Mouse (Mus musculus): ENCODE results near the gene Bbof1.
A peak's percentile ranks its signal among the peaks of the same experiment; 100 is the strongest.

Gene Bbof1

GRCm38 (mm10) chr12:84408819-84409507 lies at the start of gene Bbof1, which contains the start of gene Entpd5:
Gene Bbof1 (plus strand): TSS chr12:84409071.
Gene Entpd5 (minus strand): TSS chr12:84409029.
- DNase-seq (ENCODE audit: low spot score): peak; percentile 84

- DNase-seq (ENCODE audit: low spot score): peak; percentile 77
Measured at GRCm38 (mm10) chr12:84361555-84362489, 47.0 kb upstream of the Bbof1 start, which contains the start of the genes Coq6 and Fam161b. Gene Coq6 (plus strand): TSS chr12:84361657. Gene Fam161b (minus strand): TSS chr12:84361833.

- DNase-seq (ENCODE audit: low spot score): no peak
Measured at GRCm38 (mm10) chr12:84362872-84363271, 46.0 kb upstream of the Bbof1 start.

DNA sequence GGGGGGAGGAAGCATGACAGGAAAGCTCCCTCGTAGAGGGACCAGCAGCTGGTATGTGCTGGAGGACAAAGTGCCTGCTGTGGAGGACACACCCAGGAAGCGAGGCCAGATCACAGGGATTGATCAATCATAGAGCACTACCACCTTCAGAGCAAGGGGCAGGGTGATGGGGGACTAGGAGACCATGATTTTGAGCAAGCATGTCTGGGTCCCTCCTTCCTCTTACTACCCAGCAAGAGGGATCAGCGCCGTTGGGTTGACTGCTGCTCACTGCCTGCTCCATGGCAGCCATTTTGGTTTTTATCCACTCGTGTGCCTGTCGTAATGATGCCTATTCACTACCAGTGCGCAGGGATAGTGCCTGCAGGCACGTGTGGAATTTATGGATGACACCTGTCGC lies 44.6 kb upstream of the Bbof1 start:
- no peak for DNase-seq (ENCODE audit: low spot score)

DNA sequence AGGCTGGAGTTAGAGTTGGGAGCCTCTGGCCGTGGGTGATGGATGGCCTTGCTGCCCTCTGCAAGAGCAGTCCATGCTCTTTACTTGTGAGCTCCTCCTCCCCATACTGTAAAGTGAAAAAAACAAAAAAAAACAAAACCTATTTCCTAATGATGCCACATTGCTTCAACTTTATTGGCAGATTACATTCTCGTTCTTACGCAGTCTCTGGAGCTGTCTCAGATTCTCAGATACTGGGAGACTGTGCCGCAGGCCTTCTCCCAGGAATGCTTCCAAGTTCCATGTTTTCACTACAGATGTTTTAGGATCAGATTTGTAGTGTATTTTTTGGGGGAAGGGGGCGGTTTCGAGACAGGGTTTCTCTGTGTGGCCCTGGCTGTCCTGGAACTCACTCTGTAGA lies 43.7 kb upstream of the Bbof1 start:
- no peak for DNase-seq (ENCODE audit: low spot score)

GRCm38 (mm10) chr12:84366971-84367370 lies 41.9 kb upstream of the Bbof1 start:
- no peak for DNase-seq (ENCODE audit: low spot score)

GRCm38 (mm10) chr12:84371647-84372046 lies 37.2 kb upstream of the Bbof1 start:
- DNase-seq (ENCODE audit: low spot score): no peak

- no peak for DNase-seq (ENCODE audit: low spot score)
Measured at GRCm38 (mm10) chr12:84373831-84374481, 34.9 kb upstream of the Bbof1 start.

DNA sequence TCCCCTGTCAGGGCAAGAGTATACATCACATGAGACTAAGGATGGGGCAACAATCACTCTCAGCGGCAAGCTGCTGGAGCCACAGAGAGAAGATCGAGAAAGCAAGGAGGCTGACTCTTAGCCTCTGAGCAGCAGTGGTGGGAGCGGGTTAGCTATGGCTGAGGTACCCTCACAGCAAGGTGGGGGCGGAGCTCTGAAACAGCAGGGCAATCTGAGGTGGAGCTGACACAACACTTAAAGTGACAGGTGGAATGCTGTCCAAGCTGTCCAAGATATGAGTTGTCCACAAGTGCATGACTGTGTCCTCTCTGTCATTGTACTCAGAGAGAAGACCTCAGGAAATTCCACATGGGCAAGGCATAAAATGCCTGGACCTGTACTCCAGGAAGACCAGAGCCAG lies 26.5 kb upstream of the Bbof1 start:
- DNase-seq (ENCODE audit: low spot score): no peak

GRCm38 (mm10) chr12:84384644-84385081 lies 24.2 kb upstream of the Bbof1 start:
- no peak for DNase-seq (ENCODE audit: low spot score)

DNA sequence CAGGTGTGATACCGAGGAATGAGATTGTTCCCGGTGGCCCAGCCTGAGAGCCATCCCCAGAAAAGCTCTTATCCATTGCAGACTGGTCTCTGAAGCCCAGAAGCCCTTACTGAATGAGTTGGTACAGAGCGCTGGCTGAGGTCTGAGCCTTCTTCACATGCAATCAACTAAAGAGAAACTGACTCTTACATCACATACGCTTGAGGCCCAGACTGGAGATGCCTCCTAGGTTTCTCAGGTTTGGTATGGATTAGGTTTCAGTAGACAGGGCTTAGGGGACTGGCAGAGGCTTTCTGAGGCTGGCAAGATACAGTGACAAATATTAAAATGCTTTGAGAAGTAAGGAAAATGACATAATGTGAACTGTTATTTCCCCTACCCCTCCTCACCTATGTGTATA lies 23.5 kb upstream of the Bbof1 start:
- no peak for DNase-seq (ENCODE audit: low spot score)

DNA sequence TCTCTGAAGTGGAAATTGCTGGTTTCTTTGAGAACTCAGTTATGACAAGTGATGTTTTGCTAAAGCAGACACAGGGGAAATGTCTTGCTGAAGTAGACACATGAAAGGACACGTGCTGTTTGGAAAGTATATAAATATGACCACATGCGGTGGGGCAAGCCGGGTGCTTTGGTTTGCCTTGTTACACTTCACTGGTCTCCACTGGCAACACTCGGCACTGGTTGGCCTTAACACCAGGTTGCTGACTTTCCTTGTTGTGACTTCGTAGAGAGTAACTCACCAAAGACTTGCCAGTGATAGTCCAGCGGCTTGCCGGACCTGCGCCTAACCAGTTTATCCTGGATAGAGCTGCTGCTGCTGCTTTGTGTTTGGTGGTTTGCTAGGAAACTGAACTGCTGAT lies 20.8 kb upstream of the Bbof1 start:
- DNase-seq (ENCODE audit: low spot score): no peak

DNA sequence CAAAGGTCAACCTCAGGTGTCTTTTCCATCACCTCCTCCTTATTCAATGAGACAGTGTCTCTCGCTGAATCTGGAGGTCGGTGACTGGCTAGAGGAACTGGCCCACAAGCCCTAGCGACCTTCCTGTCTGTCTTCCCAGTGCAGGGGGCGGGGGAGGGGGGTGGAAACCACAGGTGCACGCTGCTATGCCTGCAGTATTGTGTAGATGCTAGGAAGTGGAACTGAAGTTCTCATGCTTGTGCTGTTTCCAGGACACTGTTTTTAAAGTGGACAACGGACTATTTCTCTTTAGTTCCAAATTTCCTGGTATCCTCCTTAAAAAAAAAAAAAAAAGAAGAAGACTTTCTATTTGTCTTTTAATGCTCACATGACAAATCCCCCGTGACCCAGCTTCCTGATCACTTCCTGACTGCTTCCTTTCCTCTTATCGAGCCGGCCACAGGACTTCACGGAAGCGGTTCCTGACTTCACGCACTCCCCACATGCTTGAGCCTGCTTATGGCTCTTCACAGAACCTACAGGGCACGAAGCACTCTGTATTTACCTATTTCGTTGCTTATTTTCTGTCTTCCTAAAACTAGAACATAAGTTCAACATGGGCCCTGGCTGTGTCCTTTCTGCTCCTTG lies 20.0 kb upstream of the Bbof1 start:
- no peak for DNase-seq (ENCODE audit: low spot score)

GRCm38 (mm10) chr12:84390336-84390735 lies 18.5 kb upstream of the Bbof1 start:
- DNase-seq (ENCODE audit: low spot score): no peak

DNA sequence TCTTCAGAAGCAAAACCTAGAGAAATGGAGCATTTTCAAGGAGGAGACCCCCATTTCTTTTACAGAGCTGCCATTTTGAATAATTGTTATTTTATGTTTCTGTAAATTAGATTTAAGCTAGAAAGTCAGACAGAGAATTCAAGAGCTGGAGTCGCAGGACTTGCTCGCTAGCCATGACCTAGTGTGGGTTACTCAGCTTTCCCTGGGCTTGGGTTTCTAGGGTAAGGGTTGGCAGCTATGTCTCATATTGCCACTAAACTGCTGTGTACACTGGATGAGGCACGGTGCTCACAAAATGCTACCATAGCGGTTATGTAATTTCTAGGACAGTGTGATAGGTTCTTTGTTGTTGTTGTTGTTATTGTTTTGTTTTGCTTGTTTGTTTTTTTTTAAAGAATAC lies 16.2 kb upstream of the Bbof1 start:
- DNase-seq (ENCODE audit: low spot score): no peak

DNA sequence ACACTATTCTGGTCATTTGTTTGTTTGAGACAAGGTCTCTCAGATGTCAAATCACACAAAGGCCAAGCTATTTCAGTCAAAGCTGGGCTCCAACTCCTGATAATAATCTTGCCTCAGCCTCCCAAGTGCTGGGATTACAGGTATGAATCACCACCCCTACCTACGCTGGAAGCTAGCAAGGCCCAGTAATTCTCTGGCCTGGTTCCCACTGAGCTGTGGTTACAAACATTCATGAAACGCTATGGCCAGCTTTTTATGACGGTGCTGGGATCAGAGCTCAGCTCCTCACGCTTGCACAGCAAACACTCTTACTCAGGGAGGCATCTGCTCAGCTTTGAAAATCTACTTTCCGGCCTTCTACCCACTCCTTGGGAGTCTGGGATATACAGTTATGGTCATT lies 15.0 kb upstream of the Bbof1 start:
- no peak for DNase-seq (ENCODE audit: low spot score)

GRCm38 (mm10) chr12:84396947-84397679 lies 11.8 kb upstream of the Bbof1 start:
- no peak for DNase-seq (ENCODE audit: low spot score)

DNA sequence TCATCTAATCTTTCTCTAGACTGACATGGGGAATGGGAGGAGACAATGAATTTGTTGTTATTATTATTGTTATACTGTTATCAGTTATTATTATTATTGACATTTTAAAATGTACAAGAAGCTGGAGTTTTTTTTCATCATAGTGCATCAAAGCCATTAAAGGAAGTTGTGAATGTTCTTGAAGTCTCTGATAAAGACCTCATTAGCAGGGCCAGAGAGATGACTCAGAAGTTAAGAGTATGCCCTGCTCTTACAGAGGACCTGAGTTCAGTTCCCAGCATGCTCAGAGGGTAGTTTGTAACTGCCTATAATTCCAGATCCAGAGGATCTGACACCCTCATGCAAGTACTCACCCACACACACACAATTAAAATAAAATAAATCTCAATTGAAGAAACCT lies 11.2 kb upstream of the Bbof1 start:
- no peak for DNase-seq (ENCODE audit: low spot score)

- no peak for DNase-seq (ENCODE audit: low spot score)
Measured at GRCm38 (mm10) chr12:84398629-84399028, 10.2 kb upstream of the Bbof1 start.

DNA sequence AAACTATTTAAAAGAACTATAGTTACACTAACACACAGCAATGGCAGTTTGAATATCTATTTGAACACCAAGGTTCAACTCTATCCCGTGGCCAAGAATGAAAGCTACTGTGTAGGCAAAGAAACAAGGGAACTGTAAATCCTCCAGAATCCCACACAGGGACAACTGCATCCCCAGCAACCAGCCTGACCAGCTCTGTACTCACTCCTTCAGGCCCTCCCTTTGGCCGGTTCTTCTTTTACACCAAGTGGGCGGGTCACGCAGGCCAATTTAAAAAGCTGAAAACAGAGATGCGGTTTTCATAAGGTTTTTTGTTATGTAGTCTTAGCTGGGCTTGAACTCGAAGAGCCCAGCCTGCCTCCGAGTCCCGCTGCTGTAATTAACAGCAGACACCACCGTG lies 9.7 kb upstream of the Bbof1 start:
- DNase-seq (ENCODE audit: low spot score): no peak

DNA sequence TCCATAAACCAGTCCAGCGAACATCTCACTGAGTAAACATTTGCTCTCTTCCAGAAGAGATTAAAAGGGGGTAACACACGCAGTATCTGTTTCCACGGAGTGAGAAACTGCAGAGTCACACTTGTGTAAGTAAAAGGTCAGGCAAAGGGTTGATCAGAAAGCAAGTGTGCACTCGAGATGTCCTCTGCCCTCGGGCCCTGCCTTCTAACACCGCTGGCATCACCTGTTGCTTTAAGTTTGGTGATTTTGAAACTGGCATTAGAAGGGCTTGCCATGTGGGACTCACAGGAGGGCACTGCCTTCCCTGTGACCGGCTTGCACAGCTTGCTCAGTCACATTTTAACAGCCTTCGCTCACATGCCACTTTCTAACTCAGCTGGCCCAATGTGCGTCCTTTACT lies 9.2 kb upstream of the Bbof1 start:
- DNase-seq (ENCODE audit: low spot score): no peak

Data from ovary, postnatal 10 days (tissue).